Mouse (Mus musculus): ENCODE data around the gene Dhx16. TPM values are rescaled to one million over a fixed set of nuclear protein-coding genes. Genes with fewer than 3 reads are reported as not detected.

Gene Dhx16
- 100 to 1,000 TPM; 115 to 129 TPM for total RNA-seq (2023)

DNA sequence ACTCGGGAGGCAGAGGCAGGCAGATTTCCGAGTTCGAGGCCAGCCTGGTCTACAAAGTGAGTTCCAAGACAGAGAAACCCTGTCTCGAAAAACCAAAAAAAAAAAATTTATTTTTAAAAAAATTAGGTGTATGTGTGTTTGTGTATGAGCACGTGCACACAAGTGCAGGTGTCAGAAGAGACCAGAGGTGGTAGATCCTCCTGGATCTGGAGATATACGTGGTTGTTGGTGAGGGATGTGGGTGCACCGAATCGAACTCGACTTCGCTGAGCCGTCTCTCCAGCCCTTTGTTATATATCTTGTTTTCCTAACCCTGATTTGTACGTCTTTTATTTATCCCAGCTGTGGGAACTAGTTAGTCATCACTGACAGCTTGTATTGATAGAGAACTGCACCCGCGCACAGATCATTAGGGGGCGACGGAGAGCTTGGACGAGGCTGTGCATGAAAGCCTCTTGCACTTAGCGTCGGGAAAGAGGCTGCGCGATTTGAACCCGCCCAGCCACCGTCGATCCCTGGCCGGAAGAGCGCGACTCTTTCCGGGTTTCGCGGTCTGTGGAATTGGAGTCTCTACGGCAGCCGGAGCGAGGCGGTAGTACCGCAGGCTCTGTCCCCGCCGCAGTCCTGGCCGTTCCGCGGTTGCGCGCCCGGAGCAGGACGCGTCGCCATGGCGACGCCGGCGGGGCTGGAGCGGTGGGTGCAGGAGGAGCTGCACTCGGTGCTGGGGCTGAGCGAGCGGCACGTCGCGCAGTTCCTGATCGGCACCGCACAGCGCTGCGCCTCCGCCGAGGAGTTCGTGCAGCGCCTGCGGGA lies at the start of gene Dhx16:
Gene Dhx16, plus strand, starts transcription at position 575 of the 813 bp plus-strand sequence.

DNA sequence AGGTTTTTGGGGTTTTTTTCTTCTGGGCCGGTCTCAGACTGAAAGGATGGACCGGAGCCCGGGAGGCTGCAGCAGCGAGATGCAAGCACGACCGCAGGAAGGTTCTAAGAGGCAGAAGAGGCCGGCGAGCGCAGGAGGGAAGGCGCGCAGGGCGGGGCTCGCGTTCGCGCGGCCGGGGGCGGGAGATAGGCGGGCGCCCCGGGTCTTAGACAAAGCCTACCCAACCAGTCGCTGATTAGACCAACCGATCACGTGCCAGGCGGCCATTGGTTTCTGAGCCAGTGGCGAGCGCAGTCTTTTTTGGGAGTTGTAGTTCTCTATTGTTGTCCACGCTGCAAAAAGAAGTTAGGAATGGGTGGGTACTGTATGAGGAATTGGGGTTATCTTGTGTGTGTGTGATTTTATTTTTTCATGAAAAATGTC lies 41.5 kb upstream of the Dhx16 start, which contains the start of gene Tubb5:
Gene Tubb5, minus strand, starts transcription at position 185 of the 423 bp plus-strand sequence.

DNA sequence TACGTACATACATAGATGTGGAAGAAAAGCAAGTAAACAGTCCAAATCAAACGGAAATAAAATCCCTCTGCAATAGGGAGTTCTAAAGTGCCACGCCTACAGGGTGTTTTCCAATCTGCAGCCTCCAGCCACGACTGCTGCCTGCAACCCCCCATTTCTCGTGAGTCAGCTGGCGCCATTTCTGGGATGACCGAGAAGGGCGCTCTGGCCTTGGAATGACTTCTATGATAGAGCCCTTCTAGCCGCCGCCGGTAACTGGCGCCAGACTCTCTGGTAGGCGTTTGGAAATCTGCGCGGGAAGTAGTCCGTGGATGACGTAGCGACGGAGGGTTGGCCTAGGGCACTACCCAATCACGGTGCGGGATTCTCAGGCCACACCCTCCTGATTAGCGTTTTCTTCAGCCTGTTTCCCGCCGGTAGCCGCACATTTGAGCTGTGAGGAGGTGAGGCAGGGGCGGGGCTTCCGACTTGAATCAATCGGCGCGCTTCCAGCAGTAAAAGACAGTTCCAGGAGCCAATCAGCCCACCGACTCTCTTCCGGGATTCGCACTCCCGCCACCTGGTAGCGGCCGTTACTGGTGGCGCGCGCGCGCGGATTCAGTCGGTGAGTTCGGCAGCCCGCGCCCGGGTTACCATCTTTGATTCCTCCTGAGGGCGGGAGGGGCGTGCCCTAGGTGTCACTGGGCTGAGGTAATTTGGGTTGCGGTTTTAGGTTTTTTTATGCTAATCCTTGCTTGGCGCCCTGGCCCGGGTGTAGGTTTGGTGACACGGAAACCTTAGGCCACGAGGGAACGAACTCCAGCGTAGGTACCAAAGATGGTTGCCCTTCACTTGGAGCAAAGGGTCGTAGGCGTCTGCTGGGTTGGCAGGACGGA lies 38.3 kb upstream of the Dhx16 start, which contains the start of gene Mdc1:
Gene Mdc1, plus strand, starts transcription at position 440 of the 875 bp plus-strand sequence.

DNA sequence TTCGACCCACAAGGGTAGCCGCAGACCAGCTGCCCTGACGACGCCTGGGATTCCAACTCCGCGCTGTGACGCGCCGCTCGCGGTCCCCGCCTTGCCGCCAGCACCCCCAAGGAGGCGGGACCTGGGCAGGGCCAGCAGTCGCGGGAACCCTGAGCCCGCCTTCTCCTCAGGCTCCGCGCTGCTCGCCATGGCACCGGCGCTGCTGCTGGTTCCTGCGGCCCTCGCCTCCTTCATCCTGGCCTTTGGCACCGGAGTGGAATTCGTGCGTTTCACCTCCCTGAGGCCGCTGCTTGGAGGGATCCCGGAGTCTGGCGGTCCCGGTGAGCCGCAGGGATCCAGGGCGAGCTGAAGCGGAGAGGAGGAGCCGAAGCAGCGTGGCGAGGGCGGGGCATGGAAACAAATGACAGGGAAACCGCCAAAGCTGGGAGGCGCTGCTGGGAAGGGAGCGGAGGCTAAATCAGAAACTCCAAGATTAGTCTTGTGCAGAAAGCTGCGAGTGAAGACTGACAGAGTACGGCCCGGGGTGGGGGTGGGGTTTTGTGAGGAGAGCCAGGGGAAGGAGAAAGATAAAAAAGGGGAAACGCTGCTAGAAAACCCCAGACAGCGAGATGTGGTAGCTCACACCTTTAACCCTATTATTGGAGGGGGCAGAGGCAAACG lies 18.3 kb upstream of the Dhx16 start, which contains the start of gene Nrm:
Gene Nrm, plus strand, starts transcription at position 121 of the 660 bp plus-strand sequence.

DNA sequence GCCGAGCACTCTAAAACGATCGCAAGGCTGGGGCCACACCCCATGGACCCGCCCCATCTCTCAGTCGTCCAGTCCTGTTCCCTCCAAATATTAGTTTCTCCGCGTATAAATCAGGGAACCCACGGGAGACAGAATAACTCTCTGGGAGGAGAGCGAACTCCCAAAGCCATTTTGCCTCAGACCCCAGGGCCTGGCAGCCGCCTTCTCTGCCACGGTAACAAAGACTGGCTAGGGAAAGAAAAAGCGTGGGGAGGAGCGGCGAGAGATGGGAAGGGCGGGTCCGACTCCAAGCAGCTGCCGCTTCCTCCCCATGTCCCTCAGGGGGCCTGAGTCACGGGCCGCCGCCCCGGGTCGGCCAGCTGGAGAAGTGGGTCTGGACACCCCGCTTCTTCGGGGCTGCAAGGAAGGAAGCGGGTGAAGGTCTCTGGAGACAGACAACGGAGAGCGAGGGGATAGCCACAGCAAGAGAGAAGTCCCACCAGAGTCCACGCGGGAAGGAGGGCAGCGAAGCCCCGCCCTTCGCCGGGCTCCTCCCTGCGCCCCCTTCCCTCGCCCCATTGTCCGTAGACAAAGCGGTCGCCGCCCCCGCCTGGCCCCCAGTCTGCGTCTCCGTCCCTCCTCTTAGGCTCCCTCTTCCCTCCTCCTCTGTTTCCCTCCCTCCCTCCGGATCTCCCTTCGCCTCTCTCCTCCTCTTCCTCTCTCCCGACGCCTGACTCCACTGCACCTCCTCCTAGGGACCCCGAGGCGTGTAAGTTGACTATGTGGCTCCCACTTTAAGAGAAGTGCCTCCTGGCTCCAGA lies 13.9 kb upstream of the Dhx16 start, which contains the start of gene Ppp1r18:
Gene Ppp1r18, plus strand, starts transcription at position 113 of the 800 bp plus-strand sequence.

DNA sequence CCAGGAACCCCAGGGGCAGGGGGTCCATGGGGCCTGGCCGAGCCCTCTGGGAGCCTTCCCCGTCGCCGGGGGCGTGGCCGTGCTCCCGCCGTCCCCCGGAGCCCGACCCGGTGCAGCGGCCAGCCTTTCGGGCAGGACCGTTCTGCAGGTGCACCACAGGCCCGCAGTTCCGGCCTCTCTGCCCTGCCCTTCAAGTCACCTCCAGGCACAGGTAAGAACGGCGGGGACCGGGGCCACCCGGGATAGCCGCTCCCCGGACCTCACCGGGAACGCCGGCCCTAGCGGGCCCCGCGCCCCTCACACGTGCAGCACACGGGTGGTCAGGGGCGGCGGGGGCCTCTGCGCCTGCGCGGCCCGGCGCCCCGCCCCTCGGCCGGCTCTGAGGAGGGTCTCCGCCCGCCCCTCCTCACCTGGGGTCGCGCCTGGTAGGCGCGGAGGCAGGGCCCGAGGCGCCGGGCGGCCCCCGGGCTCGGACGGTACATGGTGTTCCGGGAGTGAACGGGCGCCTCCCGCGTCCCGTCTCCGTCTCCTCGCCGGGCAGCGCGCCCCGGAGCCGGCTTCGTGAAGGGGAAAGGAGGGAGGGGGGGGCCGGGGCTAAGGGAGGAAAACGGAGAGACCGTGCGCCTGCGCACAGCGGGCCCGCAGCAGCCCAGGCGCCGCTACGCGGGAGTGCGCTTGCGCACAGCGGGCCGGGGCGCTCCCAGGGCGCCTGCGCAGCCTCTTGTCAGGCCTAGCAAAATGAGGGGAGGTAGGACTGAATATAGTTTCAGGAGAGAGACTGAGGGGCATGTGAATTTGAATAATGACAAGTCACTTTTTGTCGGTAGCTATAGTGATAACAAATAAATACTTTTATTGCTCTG lies 17.4 kb downstream of the Dhx16 start, which contains the start of gene 2310061I04Rik:
Gene 2310061I04Rik, minus strand, starts transcription at position 651 of the 863 bp plus-strand sequence.

DNA sequence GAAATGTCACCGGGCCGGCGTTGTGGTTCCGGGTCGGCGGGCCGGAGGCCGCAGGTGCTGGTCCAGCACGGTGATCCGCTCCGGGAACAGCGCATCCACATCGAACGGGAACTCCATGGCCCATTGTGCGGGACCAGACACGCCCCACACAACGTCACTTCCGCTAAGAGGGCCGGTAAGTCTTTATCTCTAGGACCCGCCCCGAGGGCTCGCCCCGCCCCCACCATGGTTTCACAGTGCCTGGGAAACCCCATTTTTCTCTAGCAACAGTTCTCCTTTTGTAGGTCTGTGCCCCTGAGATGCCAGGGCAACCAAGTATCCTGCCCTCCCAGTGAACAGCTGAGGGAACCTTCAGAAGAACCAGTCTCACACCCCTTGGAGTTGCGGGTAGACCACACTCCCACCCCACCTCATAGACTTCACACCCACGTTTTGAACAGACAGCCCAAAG lies 30.3 kb downstream of the Dhx16 start, which contains the start of gene Atat1:
Gene Atat1, minus strand, starts transcription at position 157 of the 451 bp plus-strand sequence.

DNA sequence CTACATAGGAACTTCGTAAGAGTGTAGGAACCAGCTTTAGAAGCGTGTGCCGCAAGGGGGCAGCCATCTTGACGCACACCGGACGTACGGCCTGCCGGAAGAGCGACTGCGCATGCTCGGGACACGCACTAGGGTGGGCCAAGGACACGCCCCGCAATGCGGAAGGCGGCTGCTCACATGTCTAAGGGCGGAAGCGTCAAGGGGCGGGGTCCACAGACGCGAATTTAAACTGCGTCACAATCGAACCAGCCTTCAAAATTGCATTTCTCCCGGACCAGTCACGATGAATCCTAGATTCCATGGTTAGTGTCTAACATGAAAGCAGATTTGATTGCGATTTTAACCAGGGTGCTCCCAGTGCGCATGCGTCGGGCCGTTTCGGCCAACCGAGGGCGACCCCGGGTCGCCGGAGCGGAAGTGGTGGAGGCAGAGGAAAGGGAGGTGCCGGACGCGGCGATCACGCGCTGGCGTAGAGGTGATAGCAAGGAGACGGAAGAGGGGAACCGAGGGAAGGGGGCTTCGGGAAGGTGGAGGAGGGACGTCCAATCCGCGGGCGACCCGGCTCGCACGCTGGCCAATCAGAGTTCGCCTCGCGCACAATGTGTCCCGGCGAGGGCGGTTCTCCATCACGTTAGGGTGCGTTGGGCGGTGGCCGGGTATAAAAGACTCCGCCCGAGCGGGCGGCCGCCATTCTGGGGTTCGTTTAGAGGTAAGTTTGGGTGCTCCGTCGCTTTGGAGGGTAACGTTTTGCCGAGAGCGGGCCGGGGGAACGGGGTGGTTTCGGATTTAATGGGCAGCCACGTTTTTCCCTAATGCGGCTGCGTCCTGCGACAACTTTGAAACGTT lies 36.9 kb downstream of the Dhx16 start, which contains the start of the genes Mrps18b and Ppp1r10:
Gene Mrps18b, minus strand, starts transcription at position 93 of the 846 bp plus-strand sequence.
Gene Ppp1r10, plus strand, starts transcription at position 138 of the 846 bp plus-strand sequence.

Other genes with a start within 250 kb of the Dhx16 start
- gene Mucl3, start 236.1 kb upstream of the Dhx16 start, total RNA-seq (2023): not detected
- gene Vars2, start 212.2 kb upstream of the Dhx16 start, total RNA-seq (2023): 10 to 100 TPM; 44.8 to 58.6 TPM
- 10 to 100 TPM; 13.8 to 18.2 TPM for gene Gtf2h4, start 206.1 kb upstream of the Dhx16 start, total RNA-seq (2023)
- gene Ddr1, start 175.2 kb upstream of the Dhx16 start, total RNA-seq (2023): 10 to 100 TPM; 13.6 to 16.9 TPM
- gene Ier3, start 58.1 kb upstream of the Dhx16 start, total RNA-seq (2023): 10 to 100 TPM; 11.6 to 12.6 TPM
- gene Flot1, start 56.6 kb upstream of the Dhx16 start, total RNA-seq (2023): 10 to 100 TPM; 44.7 to 60.4 TPM
- 100 to 1,000 TPM; 597 to 644 TPM for gene Tubb5, start 41.5 kb upstream of the Dhx16 start, total RNA-seq (2023)
- 10 to 100 TPM; 69.1 to 70.7 TPM for gene Mdc1, start 38.3 kb upstream of the Dhx16 start, total RNA-seq (2023)
- gene Nrm, start 18.5 kb upstream of the Dhx16 start, total RNA-seq (2023): 10 to 100 TPM; 17.7 to 25.2 TPM
- gene Ppp1r18, start 14.2 kb upstream of the Dhx16 start, total RNA-seq (2023): 100 to 1,000 TPM; 274 to 296 TPM
- 10 to 100 TPM; 26.8 to 30.6 TPM for gene 2310061I04Rik, start 17.6 kb downstream of the Dhx16 start, total RNA-seq (2023)
- gene Atat1, start 30.3 kb downstream of the Dhx16 start, total RNA-seq (2023): 10 to 100 TPM in 1 of 2 experiments, 1 to 10 TPM in 1; 8.6 to 18.5 TPM
- 10 to 100 TPM; 56.9 to 67.4 TPM for gene Mrps18b, start 36.6 kb downstream of the Dhx16 start, total RNA-seq (2023)
- gene Ppp1r10, start 36.6 kb downstream of the Dhx16 start, total RNA-seq (2023): 100 to 1,000 TPM; 143 to 144 TPM
- 100 to 1,000 TPM; 126 to 131 TPM for gene Abcf1, start 89.9 kb downstream of the Dhx16 start, total RNA-seq (2023)
- gene Gnl1, start 100.0 kb downstream of the Dhx16 start, total RNA-seq (2023): 10 to 100 TPM; 57.6 to 66.0 TPM
- 10 to 100 TPM; 48.3 to 58.1 TPM for gene Prr3, start 100.4 kb downstream of the Dhx16 start, total RNA-seq (2023)
- 10 to 100 TPM; 23.1 to 34.7 TPM for gene H2-T24, start 140.7 kb downstream of the Dhx16 start, total RNA-seq (2023)
- gene H2-T23, start 153.0 kb downstream of the Dhx16 start, total RNA-seq (2023): 100 to 1,000 TPM; 319 to 355 TPM
- gene H2-T22, start 162.9 kb downstream of the Dhx16 start, total RNA-seq (2023): 100 to 1,000 TPM; 195 to 209 TPM
- 1 to 10 TPM; 1.7 to 2.2 TPM for gene Gm6034, start 163.1 kb downstream of the Dhx16 start, total RNA-seq (2023)
- gene Gm11127, start 178.6 kb downstream of the Dhx16 start, total RNA-seq (2023): 10 to 100 TPM; 95.4 to 96.7 TPM
- gene Gm19684, start 241.9 kb downstream of the Dhx16 start, total RNA-seq (2023): 10 to 100 TPM; 13.9 to 15.9 TPM
- 10 to 100 TPM; 18.1 to 21.9 TPM for gene Gm7030, start 249.6 kb downstream of the Dhx16 start, total RNA-seq (2023)

Data from T-cell, adult 66 days (primary cell).